Mouse (Mus musculus) cortical plate, adult 2 months (tissue): ENCODE measurements around the gene Agbl1.

ENCODE experiments used
- CTCF ChIP-seq: fragments of 200-500 bp; IDR thresholded peaks from 2 replicates; pipeline ENCODE4 v1.5.1; 2011; ENCODE audit warnings: mild to moderate bottlenecking, control low read depth, low read length; ENCODE audit not compliant: insufficient read depth; ENCODE audit errors: extremely low read depth
- POLR2A ChIP-seq: fragments of 200-500 bp; IDR thresholded peaks from 2 replicates; pipeline ENCODE4 v1.6.1; 2011; ENCODE audit warnings: mild to moderate bottlenecking, low read length, control low read depth; ENCODE audit not compliant: insufficient read depth; ENCODE audit errors: extremely low read depth

- TF ChIP-seq CTCF: no peak
- no peak for TF ChIP-seq POLR2A
Observed at GRCm38 (mm10) chr7:76788561-76789306, 559.0 kb downstream of the Agbl1 start.
